ENCODE assay signal across 22 mouse cellular contexts in genomic region chr2:75759196-75759885, GRCm38 (mm10). TPM values are rescaled to one million over a fixed set of nuclear protein-coding genes. Genes with fewer than 3 reads are reported as not detected.
DNase-seq lines count a peak whose midpoint lies in the region; ATAC-seq and TF ChIP-seq lines count a peak whose summit lies in the region.
"Had no signal": no experiment of that assay in that cellular context is flagged by ENCODE, and none has a peak within 500 bp of the region (broad histone marks: within the 10 kb centered on the region; RNA-seq: fewer than 3 reads in every experiment).

No protein-coding gene starts in this region.

- peaks cover 4% of the 10 kb centered on the region; the same call in 1 of the 2 replicates for H3K4me1 ChIP-seq in forebrain, embryonic 11.5 days (replicated peaks; ENCODE audit: control insufficient read depth, insufficient read depth, low read length)
- H3K4me1 ChIP-seq in forebrain, postnatal 0 days (ENCODE audit: insufficient read depth), result no peaks in the 10 kb centered on the region
- peaks cover 22% of the 10 kb centered on the region for H3K4me1 ChIP-seq in midbrain, embryonic 13.5 days (replicated peaks)
- H3K4me1 ChIP-seq in midbrain, embryonic 10.5 days, result peaks cover 27% of the 10 kb centered on the region
- H3K4me1 ChIP-seq in midbrain, embryonic 14.5 days (ENCODE audit: control insufficient read depth, insufficient read depth, low read length), result no peaks in the 10 kb centered on the region

- H3K9ac ChIP-seq in forebrain, embryonic 11.5 days (ENCODE audit: low read length), result 0 out of 2 replicates have a peak overlapping the region, but pooled peaks have one; percentile 21
- no peak overlapping the region for H3K9ac ChIP-seq in forebrain, postnatal 0 days
- H3K9ac ChIP-seq in midbrain, embryonic 13.5 days (replicated peaks), result no peak overlapping the region
- H3K9ac ChIP-seq in midbrain, embryonic 14.5 days (replicated peaks; ENCODE audit: low read length), result no peak overlapping the region
- H3K9ac ChIP-seq: embryonic facial prominence, embryonic 13.5 days; heart, embryonic 13.5 days; hindbrain, embryonic 12.5 days had no signal

- H3K27ac ChIP-seq in forebrain, embryonic 11.5 days (ENCODE audit: low read depth, low read length), result peak overlapping the region; percentile 7; the same call in 1 of the 2 replicates
- no peak overlapping the region for H3K27ac ChIP-seq in forebrain, postnatal 0 days (ENCODE audit: low read depth, low read length)
- H3K27ac ChIP-seq in midbrain, embryonic 13.5 days, result no peak overlapping the region
- no peak overlapping the region; the same call in 1 of the 2 replicates for H3K27ac ChIP-seq in midbrain, embryonic 10.5 days (replicated peaks)
- H3K27ac ChIP-seq in midbrain, embryonic 14.5 days (replicated peaks; ENCODE audit: low read depth, low read length), result no peak overlapping the region
- H3K27ac ChIP-seq: embryonic facial prominence, embryonic 13.5 days; heart, embryonic 13.5 days; hindbrain, embryonic 12.5 days had no signal

- peak; percentile 18; the same call in 1 of the 2 replicates for ATAC-seq in forebrain, embryonic 11.5 days (replicated peaks; ENCODE audit: low FRiP score)
- no peak for ATAC-seq in forebrain, postnatal 0 days
- peak; percentile 53; the same call in 1 of the 2 replicates for ATAC-seq in midbrain, embryonic 13.5 days
- no peak for ATAC-seq in midbrain, embryonic 14.5 days (ENCODE audit: low FRiP score, low TSS enrichment)
- ATAC-seq: activated CD4-positive, CD25-positive, alpha-beta regulatory T cell, adult 4 months; hindbrain, embryonic 16.5 days; inflammation-experienced regulatory T-cells, adult 6 months; Patski had no signal

- H3K36me3 ChIP-seq in forebrain, embryonic 11.5 days (ENCODE audit: control insufficient read depth, insufficient read depth, low read length), result no peaks in the 10 kb centered on the region
- no peaks in the 10 kb centered on the region for H3K36me3 ChIP-seq in forebrain, postnatal 0 days (ENCODE audit: insufficient read depth)
- H3K36me3 ChIP-seq in midbrain, embryonic 13.5 days, result no peaks in the 10 kb centered on the region
- H3K36me3 ChIP-seq in midbrain, embryonic 10.5 days, result no peaks in the 10 kb centered on the region
- H3K36me3 ChIP-seq in midbrain, embryonic 14.5 days (ENCODE audit: control insufficient read depth, insufficient read depth, low read length), result no peaks in the 10 kb centered on the region
- H3K36me3 ChIP-seq: embryonic facial prominence, embryonic 13.5 days; heart, embryonic 13.5 days; hindbrain, embryonic 12.5 days had no signal

- 55% methylated on average over 11 of the region's 11 CpGs for WGBS in forebrain, embryonic 11.5 days
- 35% methylated on average over 11 of the region's 11 CpGs for WGBS in forebrain, postnatal 0 days
- 45% methylated on average over 11 of the region's 11 CpGs for WGBS in midbrain, embryonic 13.5 days
- 64% methylated on average over 11 of the region's 11 CpGs for WGBS in midbrain, embryonic 10.5 days
- WGBS in midbrain, embryonic 14.5 days, result 41% methylated on average over 11 of the region's 11 CpGs

- H3K9me3 ChIP-seq in forebrain, embryonic 11.5 days (ENCODE audit: control insufficient read depth, low read length), result no peaks in the 10 kb centered on the region
- no peaks in the 10 kb centered on the region for H3K9me3 ChIP-seq in forebrain, postnatal 0 days (ENCODE audit: low read length)
- no peaks in the 10 kb centered on the region for H3K9me3 ChIP-seq in midbrain, embryonic 13.5 days
- H3K9me3 ChIP-seq in midbrain, embryonic 10.5 days (replicated peaks), result no peaks in the 10 kb centered on the region
- no peaks in the 10 kb centered on the region for H3K9me3 ChIP-seq in midbrain, embryonic 14.5 days (ENCODE audit: control insufficient read depth, low read length)
- H3K9me3 ChIP-seq: embryonic facial prominence, embryonic 13.5 days; heart, embryonic 13.5 days; hindbrain, embryonic 12.5 days had no signal

- H3K4me3 ChIP-seq in forebrain, embryonic 11.5 days (ENCODE audit: low read depth, low read length), result no peak overlapping the region
- no peak overlapping the region for H3K4me3 ChIP-seq in forebrain, postnatal 0 days (ENCODE audit: low read depth, low read length)
- no peak overlapping the region for H3K4me3 ChIP-seq in midbrain, embryonic 13.5 days (replicated peaks)
- no peak overlapping the region for H3K4me3 ChIP-seq in midbrain, embryonic 10.5 days
- H3K4me3 ChIP-seq in midbrain, embryonic 14.5 days (replicated peaks; ENCODE audit: low read depth, low read length), result no peak overlapping the region
- H3K4me3 ChIP-seq: embryonic facial prominence, embryonic 13.5 days; heart, embryonic 13.5 days; hindbrain, embryonic 12.5 days had no signal

- no peaks in the 10 kb centered on the region for H3K27me3 ChIP-seq in forebrain, embryonic 11.5 days (ENCODE audit: control insufficient read depth, insufficient read depth, low read length)
- no peaks in the 10 kb centered on the region for H3K27me3 ChIP-seq in forebrain, postnatal 0 days (ENCODE audit: insufficient read depth, low read length)
- H3K27me3 ChIP-seq in midbrain, embryonic 13.5 days, result no peaks in the 10 kb centered on the region
- H3K27me3 ChIP-seq in midbrain, embryonic 10.5 days (ENCODE audit: low read depth, poor library complexity, severe bottlenecking), result no peaks in the 10 kb centered on the region
- no peaks in the 10 kb centered on the region for H3K27me3 ChIP-seq in midbrain, embryonic 14.5 days (ENCODE audit: control insufficient read depth, insufficient read depth, low read length)
- H3K27me3 ChIP-seq: CH12.LX; embryonic facial prominence, embryonic 13.5 days; heart, embryonic 13.5 days; hindbrain, embryonic 12.5 days; Patski had no signal

- H3K4me2 ChIP-seq in forebrain, embryonic 11.5 days (ENCODE audit: low read depth, low read length, severe bottlenecking), result no peak overlapping the region
- no peak overlapping the region for H3K4me2 ChIP-seq in forebrain, postnatal 0 days (ENCODE audit: low read depth)
- no peak overlapping the region for H3K4me2 ChIP-seq in midbrain, embryonic 13.5 days (replicated peaks)
- H3K4me2 ChIP-seq in midbrain, embryonic 14.5 days (ENCODE audit: low read length), result no peak overlapping the region
- H3K4me2 ChIP-seq: embryonic facial prominence, embryonic 13.5 days; heart, embryonic 13.5 days; hindbrain, embryonic 12.5 days had no signal

- DNase-seq in forebrain, embryonic 11.5 days (ENCODE audit: low spot score), result no peak
- DNase-seq in forebrain, postnatal 0 days, result no peak
- no peak for DNase-seq in midbrain, embryonic 10.5 days (ENCODE audit: low spot score)
- peak; percentile 21 for DNase-seq in midbrain, embryonic 14.5 days
- no peak for DNase-seq in testis, postnatal 10 days (ENCODE audit: low spot score)
- DNase-seq in kidney, adult 8-10 months, result no peak
- no peak for DNase-seq in testis, postnatal 14 days (ENCODE audit: low spot score)
- DNase-seq: adrenal gland, postnatal 14 days; cerebellum, adult 18-20 months; cerebellum, adult 9-11 months; cerebellum, postnatal 36 days; gastrocnemius, postnatal 14 days; heart, postnatal 36 days had no signal

- no peak for TF ChIP-seq CTCF in forebrain, postnatal 0 days (IDR thresholded peaks at IDR 0.05; ENCODE audit: low read depth)

RNA-seq across cellular contexts. Expression of gene Nfe2l2, which starts 54.9 kb away (rescaled TPM):
- polyA plus RNA-seq in forebrain, embryonic 11.5 days (2014; fragmentation: Nextera tagmentation; extraction: Ambion mirVana), result 26.8 and 27.0 TPM in 2 replicates
- total RNA-seq in forebrain, postnatal 0 days (2014; rRNA removed), result 7.6 and 7.7 TPM in 2 replicates
- 12.6 and 14.1 TPM in 2 replicates for polyA plus RNA-seq in forebrain, postnatal 0 days (2015; fragmentation: Nextera tagmentation; extraction: Ambion mirVana)
- polyA plus RNA-seq in midbrain, embryonic 13.5 days (2015; fragmentation: Nextera tagmentation; extraction: Ambion mirVana), result 10.5 and 11.1 TPM in 2 replicates
- polyA plus RNA-seq in midbrain, embryonic 10.5 days (2016; fragmentation: Nextera tagmentation; extraction: Ambion mirVana), result 25.8 and 27.7 TPM in 2 replicates
- 5.8 and 11.4 TPM in 2 replicates for polyA plus RNA-seq in midbrain, embryonic 14.5 days (2014; fragmentation: Nextera tagmentation; extraction: Ambion mirVana)

Comparison
In these comparisons a context has a peak if more than half of its experiments do, and no peak if none do; other contexts are left out.
1. ATAC-seq: peak in forebrain, embryonic 11.5 days (single experiment) and midbrain, embryonic 13.5 days (single experiment); none in forebrain, postnatal 0 days (single experiment) and midbrain, embryonic 14.5 days (single experiment).